Mouse (Mus musculus): ENCODE results near the gene Krt7. TPM values are rescaled to one million over a fixed set of nuclear protein-coding genes. Genes with fewer than 3 reads are reported as not detected.

Gene Krt7
- total RNA-seq (2021): under 1 TPM; 0.22 to 0.39 TPM
- long read RNA-seq, experiment 1: 0 reads
- long read RNA-seq, experiment 2: 0 reads

DNA sequence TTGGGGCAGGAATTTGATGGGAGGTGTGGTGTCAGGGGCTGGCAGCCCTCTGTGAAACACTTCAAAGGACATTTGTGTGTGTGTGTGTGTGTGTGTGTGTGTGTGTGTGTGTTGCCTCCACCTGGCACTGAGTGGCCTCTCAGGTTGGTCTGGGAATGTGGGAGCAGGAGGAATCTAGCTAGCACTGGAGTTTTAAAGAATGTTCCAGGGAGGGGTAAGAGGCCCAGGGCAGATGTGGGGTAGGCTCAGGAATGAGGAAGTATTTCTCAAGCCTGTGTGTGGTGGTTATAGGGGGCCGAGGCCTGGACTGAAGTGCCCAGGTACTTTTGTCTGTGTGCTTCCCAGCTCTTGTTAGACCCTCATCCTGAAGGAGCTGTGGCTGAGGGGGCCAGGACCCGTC is at the start of gene Krt7:
Gene Krt7 (plus strand): TSS at position 269 of the 400 bp plus-strand sequence.
- DNase-seq (ENCODE audit: low spot score in 2 of 2): no peak

DNA sequence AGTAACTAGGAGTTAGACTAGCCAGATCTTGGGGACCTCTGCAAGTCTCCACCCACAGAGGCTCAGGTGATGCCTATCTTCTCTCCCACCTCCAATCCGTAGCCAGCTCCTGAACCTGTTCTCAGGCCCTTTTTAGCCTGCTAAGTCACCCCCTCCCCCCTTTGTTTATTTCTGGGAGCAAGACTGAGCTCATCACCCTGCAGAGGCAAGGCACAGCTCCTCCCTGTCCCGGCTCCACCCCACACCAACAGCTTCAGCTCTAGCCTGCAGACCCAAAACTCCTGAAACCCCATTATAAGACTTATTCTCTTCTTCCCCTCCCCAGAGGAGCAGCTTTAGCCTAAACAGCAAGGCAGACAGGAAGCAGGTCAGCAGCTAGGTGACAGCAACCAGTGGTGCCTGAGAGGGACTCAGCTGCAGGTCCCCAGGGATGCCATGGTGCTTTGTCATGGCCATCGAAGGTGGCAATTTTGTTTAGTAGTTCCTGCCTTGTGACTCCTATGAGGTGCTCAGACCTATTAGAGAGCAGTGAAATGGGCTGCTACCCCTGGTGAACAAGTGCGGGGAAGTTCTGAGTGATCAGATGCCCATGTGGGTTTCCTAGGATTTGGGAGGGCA is 48.3 kb upstream of the Krt7 start:
- no peak for DNase-seq (ENCODE audit: low spot score in 2 of 2)

DNA sequence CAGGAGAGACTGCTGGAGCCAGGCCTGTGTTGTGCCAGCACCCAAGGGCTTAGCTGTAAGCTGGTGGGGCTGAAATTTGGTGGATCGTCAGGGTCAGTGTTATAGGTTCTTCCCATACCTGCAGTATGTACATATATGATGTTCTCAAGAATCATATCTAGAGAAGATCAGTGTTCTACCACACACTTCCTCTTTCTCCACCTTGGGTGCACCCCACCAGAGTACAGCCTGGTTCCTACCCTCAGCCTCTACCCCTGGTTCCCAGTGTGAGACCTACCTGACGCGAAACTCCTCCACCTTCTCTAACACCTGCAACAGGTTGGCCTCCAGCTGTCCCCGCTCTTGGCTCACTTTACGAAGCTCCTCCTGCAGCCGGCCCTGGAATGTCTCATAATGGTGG is 46.9 kb upstream of the Krt7 start:
- no peak for DNase-seq (ENCODE audit: low spot score in 2 of 2)

DNA sequence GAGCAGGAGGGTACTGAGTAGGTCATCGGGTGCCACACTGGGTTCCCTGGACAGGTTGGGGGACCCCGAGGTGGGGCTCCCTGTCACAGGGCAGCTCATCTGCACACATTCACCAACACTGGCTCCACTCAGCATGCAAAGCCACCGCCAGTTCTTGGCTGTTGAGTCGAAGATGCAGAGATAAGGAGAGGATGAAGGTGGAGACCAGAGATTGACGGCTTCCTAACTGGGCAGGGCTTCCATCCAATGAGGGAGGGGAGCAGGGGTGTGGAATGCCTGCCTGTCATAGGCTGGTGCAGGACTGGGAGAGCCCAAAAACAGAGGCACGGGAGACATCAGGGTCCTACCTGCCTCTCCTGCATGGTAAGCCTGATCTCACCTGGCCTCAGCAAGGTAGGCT is 46.4 kb upstream of the Krt7 start:
- DNase-seq (ENCODE audit: low spot score in 2 of 2): no peak

DNA sequence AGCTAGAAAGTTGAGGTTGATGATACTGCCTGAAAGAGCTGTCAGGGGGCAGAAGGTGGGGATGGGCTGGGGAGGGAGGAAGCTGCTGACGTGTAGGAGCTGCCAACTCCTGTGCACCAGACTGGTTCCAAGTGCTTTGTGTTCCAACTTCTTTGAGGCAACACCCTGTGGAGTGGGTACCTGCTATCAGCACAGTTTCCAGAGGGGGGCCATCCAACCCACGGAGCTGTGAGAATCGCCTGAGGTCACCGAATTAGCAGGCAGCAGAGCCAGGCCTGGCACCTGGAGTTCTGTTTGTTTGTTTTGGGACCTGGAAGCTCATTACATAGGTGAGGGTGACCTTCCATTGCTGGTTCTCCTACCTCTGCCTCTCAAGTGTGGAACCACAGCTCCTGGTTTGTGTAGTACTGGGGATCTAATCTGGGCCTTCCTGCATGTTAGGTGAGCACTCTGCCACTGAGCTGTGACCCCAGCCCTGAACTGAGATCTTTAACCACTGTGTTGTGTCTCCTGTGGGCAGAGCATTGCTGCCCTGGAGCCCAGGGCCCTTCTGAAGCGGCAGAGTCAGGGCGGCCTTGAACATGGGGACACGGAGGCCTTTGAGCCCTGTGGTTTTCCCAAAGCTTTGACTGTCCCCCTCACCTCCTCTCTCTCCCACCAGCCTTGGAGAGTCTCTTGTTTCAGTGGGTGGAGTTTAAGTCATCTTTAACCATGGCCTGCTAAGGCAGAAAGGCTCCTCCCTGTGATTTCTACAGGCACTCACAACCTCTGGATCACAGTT is 45.8 kb upstream of the Krt7 start:
- no peak for DNase-seq (ENCODE audit: low spot score in 2 of 2)

DNA sequence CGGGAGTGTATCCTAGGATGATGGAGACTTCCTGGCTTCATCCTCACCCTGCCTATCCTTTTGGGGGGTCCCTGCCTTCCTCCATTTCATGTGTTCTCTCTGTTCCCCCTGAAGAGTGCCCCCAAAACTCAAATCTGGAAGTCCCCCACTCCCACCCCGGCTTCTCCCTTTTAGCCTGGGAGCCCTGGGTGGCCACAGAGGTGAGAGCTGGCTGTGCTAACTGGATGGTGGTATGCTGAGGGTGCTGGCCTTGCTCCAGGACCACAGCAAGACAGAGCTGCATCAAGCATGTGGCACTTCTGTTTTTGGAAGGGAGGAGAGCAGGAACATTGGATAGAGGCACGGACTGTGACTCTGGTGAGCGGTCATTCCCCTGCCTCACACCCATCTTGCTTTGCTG is 45.1 kb upstream of the Krt7 start:
- no peak for DNase-seq (ENCODE audit: low spot score in 2 of 2)

DNA sequence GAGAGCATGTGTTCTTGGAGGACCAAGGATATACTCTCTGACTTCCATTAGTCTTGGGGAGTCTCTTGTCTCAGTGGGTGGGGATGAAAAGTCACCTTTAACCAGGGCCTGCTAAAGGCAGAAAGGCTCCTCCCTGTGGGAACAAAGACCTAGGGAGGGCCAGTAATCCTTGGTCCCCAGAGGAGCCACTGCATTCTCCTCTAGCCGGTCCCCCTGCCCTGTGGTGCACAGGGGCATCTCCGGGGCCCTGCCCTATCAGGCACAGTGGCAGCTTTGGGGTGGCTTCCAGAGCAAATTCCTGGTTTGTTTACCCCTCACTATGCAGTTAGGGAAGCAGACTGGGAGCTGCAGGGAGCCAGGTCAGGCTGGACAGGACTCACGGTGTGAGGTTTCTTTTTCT is 44.4 kb upstream of the Krt7 start:
- no peak for DNase-seq (ENCODE audit: low spot score in 2 of 2)

DNA sequence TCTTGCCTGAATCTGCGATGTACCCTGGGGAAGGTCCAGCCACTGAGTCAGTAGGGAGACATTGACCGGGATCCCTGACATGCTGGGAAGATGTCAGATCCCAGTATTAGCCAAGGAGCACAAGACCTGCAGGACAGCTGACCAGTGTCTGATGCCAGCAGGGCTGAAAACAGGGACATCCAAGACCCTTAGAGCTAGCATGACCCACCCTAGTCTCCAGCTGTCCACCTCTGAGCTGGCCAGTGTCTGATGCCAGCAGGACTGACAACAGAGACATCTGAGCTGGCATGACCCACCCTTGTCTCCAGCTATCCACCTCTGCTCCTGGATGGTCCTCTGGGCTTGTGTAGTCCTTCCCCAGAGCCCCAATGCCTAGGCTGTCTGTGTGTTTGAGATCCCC is 43.9 kb upstream of the Krt7 start:
- no peak for DNase-seq (ENCODE audit: low spot score in 2 of 2)

DNA sequence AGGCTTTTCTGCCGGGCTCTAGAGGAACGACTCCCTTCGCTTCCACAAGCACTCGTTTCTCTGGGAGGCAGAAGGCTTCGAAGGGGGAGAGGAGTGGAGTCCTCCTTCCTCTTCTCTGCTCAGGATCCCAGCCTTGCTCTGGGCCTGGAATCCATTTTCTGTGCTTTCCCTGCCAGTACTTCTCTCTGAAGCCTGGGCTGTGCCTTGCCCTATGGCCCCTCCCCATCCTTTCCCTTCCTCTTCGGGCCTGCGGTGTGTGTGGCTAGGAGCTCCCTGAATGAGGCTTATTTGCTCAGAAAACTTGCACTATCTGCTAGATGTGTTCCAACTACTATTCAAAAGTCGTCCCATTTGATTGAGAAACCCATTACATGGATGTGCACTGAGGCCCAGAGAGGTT is 43.3 kb upstream of the Krt7 start:
- no peak for DNase-seq (ENCODE audit: low spot score in 2 of 2)

DNA sequence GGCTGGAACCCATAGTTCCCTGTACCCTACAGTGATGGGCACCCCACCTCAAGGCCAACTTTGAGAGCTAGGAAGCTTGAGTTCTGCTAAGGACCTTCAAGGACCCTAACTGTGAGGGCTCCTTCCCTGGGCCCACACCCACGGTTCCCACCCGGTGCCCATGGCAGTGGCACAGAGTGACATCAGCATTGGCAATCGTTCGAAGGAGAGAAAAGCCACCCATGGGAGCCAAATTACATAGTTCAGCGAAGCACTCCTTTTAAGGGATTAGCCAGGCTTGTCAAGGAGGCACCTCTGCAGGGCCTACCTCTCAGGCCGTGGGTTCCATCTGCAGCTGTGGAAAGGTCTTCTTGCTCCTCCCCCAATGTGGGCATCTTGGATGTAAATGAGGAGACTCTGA is 42.8 kb upstream of the Krt7 start:
- no peak for DNase-seq (ENCODE audit: low spot score in 2 of 2)

DNA sequence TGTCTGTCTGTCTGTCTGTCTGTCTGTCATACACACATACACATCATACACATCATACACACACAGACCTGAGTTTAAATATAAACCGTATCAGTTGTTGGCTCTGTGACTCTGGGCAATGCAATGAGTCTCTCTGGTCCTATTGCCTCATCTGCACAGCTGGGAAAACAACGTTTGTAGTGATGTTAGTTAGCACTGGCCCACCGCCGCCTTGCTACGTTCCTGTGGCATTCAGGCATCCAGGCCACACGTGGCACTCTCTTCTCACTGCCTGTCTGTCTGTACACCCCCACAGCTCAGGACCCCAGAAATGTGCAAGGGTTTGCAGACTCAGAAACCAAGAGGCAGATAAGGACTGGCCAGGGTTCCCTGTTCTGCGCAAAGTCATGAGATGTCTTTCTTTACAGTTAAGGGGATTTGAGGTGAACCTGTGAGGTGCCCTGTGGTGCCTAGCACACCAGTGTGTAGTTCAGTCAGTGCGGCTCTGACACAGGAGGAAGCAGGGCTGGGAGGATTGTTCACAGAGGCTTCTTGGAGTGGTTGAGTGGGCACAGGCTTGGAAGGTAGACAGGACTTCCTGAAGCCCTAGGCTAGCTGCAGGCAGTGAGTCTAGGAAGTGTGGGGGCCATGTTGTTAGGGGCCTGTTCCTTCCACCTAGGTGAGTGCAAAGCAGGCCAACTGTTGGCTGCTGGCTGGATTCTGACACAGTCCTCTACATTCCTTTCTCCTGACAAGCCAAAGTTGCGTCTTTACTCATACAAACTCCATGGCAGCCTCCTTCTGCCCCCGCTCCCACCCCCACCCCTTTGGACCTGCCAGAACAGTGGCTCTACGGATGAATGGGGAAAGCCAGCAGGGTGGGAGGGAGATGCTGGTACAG is 42.1 kb upstream of the Krt7 start:
- DNase-seq (ENCODE audit: low spot score in 2 of 2): no peak

DNA sequence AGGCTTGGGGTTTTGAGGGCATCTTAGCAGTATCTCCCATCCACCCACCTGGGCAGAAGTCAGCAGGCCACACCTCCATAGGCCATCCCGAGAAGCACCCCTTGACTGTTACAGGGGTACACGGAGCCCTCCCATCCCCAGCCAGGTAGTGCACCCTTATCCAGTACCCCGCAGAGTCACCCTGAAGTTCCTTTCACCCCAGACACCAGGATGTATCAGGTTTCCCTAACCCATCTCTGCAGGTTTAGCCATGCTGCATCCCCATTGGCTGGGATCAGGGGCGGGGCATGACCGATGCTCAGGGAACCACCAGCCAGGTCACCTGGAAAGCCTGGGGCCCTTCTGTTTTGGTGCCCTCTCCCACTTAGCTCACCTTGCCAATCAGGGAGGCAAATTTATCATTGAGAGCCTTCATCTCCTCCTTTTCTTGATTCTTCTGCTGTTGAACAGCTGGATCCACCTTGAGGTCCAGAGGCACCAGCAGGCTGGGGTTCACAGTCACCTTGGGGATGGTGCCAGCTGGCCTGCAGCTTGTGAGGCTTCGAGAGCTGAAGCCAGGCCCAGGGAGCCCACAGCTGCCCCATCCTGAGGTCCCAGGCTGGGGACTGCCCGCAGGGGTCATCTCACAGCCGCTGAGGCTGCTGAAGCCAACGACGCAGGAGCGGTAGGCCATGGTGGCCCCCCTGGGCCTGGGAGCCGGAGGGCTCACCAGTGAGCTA is 41.3 kb upstream of the Krt7 start:
- DNase-seq (ENCODE audit: low spot score in 2 of 2): peak in 1 of 2 experiments; percentile 39

DNA sequence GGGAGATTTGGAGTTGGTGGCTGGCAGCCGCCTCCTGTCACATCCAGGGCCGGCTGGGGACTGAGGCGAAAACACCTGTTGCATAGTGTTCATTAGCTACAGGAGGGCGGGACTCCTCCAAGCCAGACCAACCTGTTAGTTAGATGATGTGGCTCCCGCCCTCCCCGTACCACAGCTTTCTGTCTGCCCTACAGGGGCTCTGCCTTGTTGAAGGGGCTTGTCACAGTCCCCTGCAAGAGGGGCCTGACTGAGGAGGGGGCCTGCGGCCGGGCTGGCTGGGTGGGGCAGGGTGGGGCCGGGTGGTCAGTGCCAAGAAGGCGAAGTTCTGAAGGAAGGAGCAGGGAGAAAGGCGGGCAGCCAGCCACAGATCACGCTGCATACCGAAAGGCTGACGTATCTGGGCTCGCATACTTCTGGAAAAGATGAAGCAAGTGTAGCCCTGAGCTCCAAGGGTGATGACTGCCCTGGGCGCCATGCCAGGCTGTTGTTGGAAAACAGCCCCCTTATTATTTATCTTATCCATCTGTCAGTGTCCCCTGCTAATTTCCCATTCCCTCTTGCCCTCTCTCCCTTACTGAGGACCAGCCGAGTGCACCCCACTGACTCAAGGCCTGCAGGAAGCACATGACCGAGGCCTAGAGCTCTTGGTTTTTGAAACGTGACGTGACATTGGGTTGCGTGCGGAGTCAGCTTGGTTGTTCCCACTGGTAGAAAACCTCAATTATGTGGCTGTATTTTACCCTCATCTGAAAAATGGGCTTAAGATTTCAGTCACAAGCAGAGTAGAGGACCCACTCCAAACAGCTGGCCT is 40.5 kb upstream of the Krt7 start, which contains the start of gene Krt80:
Gene Krt80 (minus strand): TSS at position 62 of the 811 bp plus-strand sequence.
- DNase-seq (ENCODE audit: low spot score in 2 of 2): peak; percentile 77 to 88

DNA sequence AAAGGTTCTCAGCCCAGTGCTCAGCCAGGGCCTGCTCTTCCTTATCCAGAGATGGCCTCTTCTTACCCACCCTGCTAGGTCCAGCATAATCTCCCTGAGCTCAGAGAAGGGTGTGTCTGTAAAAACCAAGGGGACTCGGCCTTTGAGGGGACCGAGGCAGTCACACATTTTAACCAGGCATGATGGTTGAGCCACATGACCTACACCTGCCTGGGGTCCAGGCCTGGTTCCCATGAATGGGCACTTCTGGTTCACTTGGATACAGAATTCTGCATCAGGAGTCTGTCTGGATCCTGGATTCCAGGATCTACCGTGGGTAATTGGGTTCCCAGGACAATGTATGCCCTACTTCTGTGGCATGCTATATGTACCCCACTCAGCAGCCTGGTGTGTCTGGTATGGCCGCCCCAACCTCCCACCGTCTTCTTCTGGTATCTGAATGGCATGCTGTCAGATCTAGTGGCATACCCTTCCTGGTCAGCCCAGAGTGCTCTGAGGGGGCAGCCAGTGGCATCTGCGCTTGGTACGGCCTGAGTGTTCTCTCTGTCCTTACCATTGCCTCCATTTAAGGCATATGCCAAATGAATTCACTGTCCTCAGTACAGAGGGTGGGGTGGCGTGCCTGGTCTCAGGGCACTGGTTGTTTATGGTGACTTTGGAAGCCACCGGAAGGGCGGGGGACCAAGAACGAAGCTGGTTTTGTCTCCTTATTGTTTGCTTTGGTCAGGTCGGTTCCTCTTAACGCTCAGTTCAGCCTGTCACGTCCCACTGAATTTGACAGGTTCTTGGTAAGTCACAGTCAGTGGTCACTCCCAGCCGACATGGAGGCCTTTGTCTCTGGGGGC is 39.5 kb upstream of the Krt7 start:
- no peak for DNase-seq (ENCODE audit: low spot score in 2 of 2)

DNA sequence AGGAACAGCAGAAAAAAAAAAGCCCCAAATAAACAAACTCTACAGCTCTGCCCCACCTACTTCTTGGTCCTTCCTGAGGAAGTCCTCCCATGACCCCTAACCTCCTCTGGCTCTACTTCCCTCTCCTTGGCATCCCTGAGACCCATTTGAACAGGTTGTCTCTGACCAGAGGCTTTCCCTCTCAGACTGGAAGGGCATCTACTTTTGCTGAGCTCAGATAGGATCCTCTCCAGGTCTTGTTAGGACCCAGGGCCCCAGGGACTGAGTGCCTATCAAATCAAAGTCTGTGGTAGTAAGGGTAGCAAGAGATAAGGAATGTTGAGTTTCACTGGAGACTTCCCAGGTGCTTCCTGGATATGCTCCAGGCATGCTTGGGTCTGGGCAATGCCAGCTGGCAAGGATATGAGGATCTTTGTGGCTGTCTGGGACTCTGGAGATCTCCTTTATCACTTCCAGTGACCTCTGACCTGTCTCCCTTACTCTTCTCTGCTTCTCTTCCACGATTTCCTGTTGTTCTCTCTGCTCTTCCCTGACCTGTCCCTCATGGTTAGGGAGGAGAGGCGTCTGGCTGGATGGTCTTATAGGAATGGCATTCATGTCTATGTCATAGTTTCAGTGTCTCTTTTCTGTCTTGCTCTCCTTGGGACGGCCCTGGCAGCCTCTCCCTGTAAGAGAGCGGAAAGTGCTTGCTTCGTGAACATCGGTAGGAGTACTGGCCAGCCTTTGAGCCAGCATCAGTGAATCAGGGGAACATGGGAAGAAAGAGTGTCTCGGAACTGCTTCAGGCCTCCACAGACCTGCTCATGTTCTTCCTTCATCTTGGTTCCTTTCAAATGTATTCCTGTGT is 38.5 kb upstream of the Krt7 start:
- no peak for DNase-seq (ENCODE audit: low spot score in 2 of 2)

DNA sequence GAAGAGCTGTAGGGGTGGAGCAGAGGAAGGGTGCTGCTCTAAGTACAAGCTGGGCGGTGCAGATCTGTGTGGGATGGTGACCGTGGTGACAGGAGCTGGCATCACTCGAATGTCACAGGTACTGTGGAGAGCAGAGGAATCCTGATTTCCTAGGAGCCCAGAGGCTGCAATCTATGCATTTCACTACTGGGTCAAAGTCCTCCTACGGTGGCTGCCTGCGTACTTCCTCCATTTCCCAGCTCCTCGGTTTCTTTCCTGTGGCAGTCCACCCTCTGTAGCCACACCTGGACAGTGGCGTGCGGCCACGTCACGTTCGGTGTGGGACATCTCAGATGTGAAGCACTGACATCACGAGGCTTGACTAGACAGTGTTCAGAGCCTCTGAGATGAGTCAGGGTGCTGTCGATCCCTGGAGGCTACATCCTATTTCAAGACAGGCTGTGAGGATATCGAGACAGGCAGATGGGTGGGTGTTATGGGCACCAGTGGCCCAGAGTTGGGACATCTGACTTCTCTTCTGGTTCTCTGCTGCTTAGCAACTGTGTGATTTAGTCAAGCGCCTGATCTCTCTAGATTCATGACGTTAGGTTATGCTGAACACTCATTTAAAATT is 37.5 kb upstream of the Krt7 start:
- DNase-seq (ENCODE audit: low spot score in 2 of 2): no peak

DNA sequence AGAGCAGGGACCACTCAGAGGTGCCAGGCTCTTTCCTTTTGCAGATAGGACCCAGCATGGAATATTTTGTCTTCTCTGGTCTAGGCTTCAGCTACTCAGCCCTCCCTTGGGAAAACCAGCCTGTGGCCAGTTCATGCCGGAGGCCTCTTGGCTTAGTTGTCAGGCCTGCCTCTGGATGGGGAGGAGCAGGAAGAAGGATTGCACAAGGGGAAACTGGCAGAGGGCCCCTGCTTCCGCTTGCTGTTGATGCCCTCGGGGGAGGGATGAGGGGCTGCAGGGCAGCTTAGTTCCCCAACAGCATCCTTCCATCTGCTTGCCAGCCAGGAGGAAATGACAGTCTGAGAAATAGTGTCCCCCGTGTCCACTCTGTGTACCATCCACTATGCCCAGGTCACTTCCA is 36.0 kb upstream of the Krt7 start:
- DNase-seq (ENCODE audit: low spot score in 2 of 2): peak in 1 of 2 experiments; percentile 39
